Mouse (Mus musculus) testis, adult 2 months (tissue): Measurements from ENCODE around the gene Gprin1.

Experiments used
- CTCF ChIP-seq: fragments of 200-500 bp; IDR thresholded peaks from 2 replicates; pipeline ENCODE4 v1.5.1; 2012; ENCODE audit warnings: low read depth, mild to moderate bottlenecking, inconsistent platforms, low read length, moderate library complexity; ENCODE audit not compliant: control insufficient read depth, insufficient read depth, insufficient replicate concordance
- POLR2A ChIP-seq: fragments of 200-500 bp; IDR thresholded peaks from 2 replicates; pipeline ENCODE4 v1.6.1; 2012; ENCODE audit warnings: low read depth, mild to moderate bottlenecking, inconsistent platforms, low read length, moderate library complexity; ENCODE audit not compliant: control insufficient read depth

DNA sequence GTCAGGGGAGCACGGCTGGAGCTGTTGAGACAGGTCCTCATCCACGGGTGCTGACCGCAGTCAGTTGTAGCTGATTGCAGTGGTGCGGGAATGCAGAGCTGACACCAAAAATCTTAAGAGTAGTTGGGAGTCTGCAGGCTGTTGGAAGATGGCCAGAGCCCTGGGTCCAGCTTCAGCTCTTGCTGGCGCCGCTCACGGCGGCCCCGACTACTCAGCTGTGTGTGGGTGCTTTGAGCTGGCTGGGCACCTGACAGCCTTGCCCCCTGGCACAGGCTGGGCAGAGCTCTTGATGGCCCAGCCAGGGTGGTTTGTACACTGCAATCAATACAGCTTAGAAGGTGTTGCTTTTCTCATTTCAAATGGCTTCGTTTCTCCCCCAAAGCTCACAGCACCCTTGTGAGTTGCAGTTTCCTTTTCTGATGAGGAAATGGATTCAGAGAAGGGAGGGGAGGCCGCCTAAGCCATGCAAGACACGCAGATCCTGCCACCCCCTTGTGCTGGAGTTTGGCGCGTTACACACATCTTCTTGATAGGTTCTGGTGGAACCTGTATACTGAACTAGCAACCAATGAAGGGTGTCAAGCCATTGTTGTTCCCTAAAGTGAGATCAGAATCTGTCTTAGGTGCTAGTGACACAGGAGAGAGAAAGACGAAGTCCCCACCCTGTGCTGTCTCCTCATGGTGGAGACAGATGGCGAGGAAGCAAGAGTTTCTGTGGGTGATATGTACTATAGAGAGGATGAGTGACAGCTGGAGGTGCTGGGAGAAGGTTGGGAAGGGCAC, 48.4 kb upstream of the Gprin1 start:
- TF ChIP-seq CTCF (no peak), POLR2A (no peak)
